ENCODE assay signal across 22 mouse cellular contexts in the genomic region with DNA sequence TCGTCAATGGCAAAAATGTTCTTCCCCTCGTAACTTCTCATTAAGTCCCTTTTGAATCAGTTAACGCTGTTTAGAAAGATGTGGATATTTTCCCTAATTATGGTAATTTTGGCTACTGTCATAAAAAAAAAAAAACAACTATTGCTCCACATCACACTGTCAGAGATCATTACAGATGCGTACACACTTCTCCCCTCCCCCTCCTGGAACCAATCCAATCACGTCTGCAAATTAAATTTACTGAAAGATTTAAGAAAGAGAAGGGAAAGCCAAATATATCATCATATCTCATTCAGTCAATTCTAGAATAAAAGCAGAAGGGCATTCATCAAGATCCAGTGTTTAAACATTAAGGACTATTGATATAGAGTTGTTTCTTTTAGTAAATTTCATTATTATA.
"Had no signal": no experiment of that assay in that cellular context is flagged by ENCODE, and none has a peak within 500 bp of the region (broad histone marks: within the 10 kb centered on the region; RNA-seq: fewer than 3 reads in every experiment).

No protein-coding gene starts in this region.

- H3K9me3 ChIP-seq: limb, embryonic 10.5 days; limb, embryonic 13.5 days; liver, embryonic 12.5 days; liver, embryonic 15.5 days; lung, embryonic 15.5 days; megakaryocyte, embryonic 14.5 days; midbrain, embryonic 10.5 days; midbrain, embryonic 13.5 days; neural tube, embryonic 12.5 days; neural tube, embryonic 15.5 days had no signal

- H3K27me3 ChIP-seq: limb, embryonic 13.5 days; liver, embryonic 12.5 days; liver, embryonic 15.5 days; lung, embryonic 15.5 days; megakaryocyte, embryonic 14.5 days; midbrain, embryonic 13.5 days; neural tube, embryonic 12.5 days; neural tube, embryonic 15.5 days had no signal

- ATAC-seq: liver, embryonic 12.5 days had no signal

- H3K4me2 ChIP-seq: limb, embryonic 13.5 days; liver, embryonic 12.5 days; liver, embryonic 15.5 days; lung, embryonic 15.5 days; midbrain, embryonic 13.5 days; neural tube, embryonic 12.5 days; neural tube, embryonic 15.5 days had no signal

- H3K36me3 ChIP-seq: limb, embryonic 10.5 days; limb, embryonic 13.5 days; liver, embryonic 12.5 days; liver, embryonic 15.5 days; lung, embryonic 15.5 days; midbrain, embryonic 10.5 days; midbrain, embryonic 13.5 days; neural tube, embryonic 12.5 days; neural tube, embryonic 15.5 days had no signal

- H3K9ac ChIP-seq: limb, embryonic 13.5 days; liver, embryonic 12.5 days; liver, embryonic 15.5 days; lung, embryonic 15.5 days; midbrain, embryonic 13.5 days; neural tube, embryonic 12.5 days; neural tube, embryonic 15.5 days had no signal

- H3K27ac ChIP-seq: left cerebral cortex, adult 2 months; limb, embryonic 10.5 days; limb, embryonic 13.5 days; liver, embryonic 12.5 days; liver, embryonic 15.5 days; lung, embryonic 15.5 days; midbrain, embryonic 10.5 days; midbrain, embryonic 13.5 days; neural tube, embryonic 12.5 days; stomach, postnatal 0 days had no signal

- DNase-seq: layer of hippocampus, postnatal 36 days; liver; lung, adult 18-20 months; lung, postnatal 10 days; lung, postnatal 36 days; right cerebral cortex, adult 18-20 months; right cerebral cortex, postnatal 14 days; right cerebral cortex, postnatal 4 days; thymus, adult 2 months; thymus, postnatal 14 days had no signal

- H3K4me3 ChIP-seq: left cerebral cortex, adult 2 months; limb, embryonic 10.5 days; limb, embryonic 13.5 days; liver, embryonic 12.5 days; liver, embryonic 15.5 days; lung, embryonic 15.5 days; megakaryocyte, embryonic 14.5 days; midbrain, embryonic 10.5 days; midbrain, embryonic 13.5 days; neural tube, embryonic 12.5 days; neural tube, embryonic 15.5 days had no signal

- H3K4me1 ChIP-seq: limb, embryonic 10.5 days; limb, embryonic 13.5 days; liver, embryonic 12.5 days; liver, embryonic 15.5 days; lung, embryonic 15.5 days; midbrain, embryonic 10.5 days; neural tube, embryonic 12.5 days had no signal
